Mouse (Mus musculus): ENCODE data around the gene Gm10273. TPM values are rescaled to one million over a fixed set of nuclear protein-coding genes. Genes with fewer than 3 reads are reported as not detected.
"Not testable (repeated sequence)": the region's sequence is repeated elsewhere in the genome, so short reads cannot be mapped to it uniquely, and the experiment has no call there.

Gene Gm10273
- polyA plus RNA-seq, 1 experiment: 15.9 TPM

GRCm38 (mm10) chr10:59378728-59379127, 16.7 kb upstream of the Gm10273 start:
- TF ChIP-seq POLR2A (IDR thresholded peaks at IDR 0.05; ENCODE audit: borderline replicate concordance, insufficient read depth, low read length) (no peak), CTCF (IDR thresholded peaks at IDR 0.05; ENCODE audit: borderline replicate concordance, insufficient read depth, low read depth, low read length) (peak; percentile 13; the same call in 1 of the 2 replicates)
- 94% methylated on average over 4 of the region's 4 CpGs for WGBS
- H3K4me1 ChIP-seq (ENCODE audit: control insufficient read depth, insufficient read depth, low read length): no peaks in the 10 kb centered on the region
- H3K27me3 ChIP-seq (ENCODE audit: control insufficient read depth, insufficient read depth, low read length): no peaks in the 10 kb centered on the region
- DNase-seq: no peak
- H3K4me3 ChIP-seq (replicated peaks; ENCODE audit: insufficient read depth, low read depth, low read length): no peak overlapping the region
- no peak overlapping the region for H3K27ac ChIP-seq (ENCODE audit: insufficient read depth, low read length)

GRCm38 (mm10) chr10:59379927-59380326, 15.5 kb upstream of the Gm10273 start:
- DNase-seq: no peak
- no peak overlapping the region for H3K4me3 ChIP-seq (replicated peaks; ENCODE audit: insufficient read depth, low read depth, low read length)
- no peak for TF ChIP-seq CTCF (IDR thresholded peaks at IDR 0.05; ENCODE audit: borderline replicate concordance, insufficient read depth, low read depth, low read length)
- TF ChIP-seq POLR2A (IDR thresholded peaks at IDR 0.05; ENCODE audit: borderline replicate concordance, insufficient read depth, low read length): no peak
- no peaks in the 10 kb centered on the region for H3K27me3 ChIP-seq (ENCODE audit: control insufficient read depth, insufficient read depth, low read length)
- 61% methylated on average over 3 of the region's 3 CpGs for WGBS
- no peaks in the 10 kb centered on the region for H3K4me1 ChIP-seq (ENCODE audit: control insufficient read depth, insufficient read depth, low read length)
- H3K27ac ChIP-seq (ENCODE audit: insufficient read depth, low read length): no peak overlapping the region

- no peak for DNase-seq
- H3K4me3 ChIP-seq (replicated peaks; ENCODE audit: insufficient read depth, low read depth, low read length): no peak overlapping the region
- H3K4me1 ChIP-seq (ENCODE audit: control insufficient read depth, insufficient read depth, low read length): no peaks in the 10 kb centered on the region
- H3K27me3 ChIP-seq (ENCODE audit: control insufficient read depth, insufficient read depth, low read length): no peaks in the 10 kb centered on the region
- WGBS: 43% methylated on average over 2 of the region's 2 CpGs
- no peak overlapping the region for H3K27ac ChIP-seq (ENCODE audit: insufficient read depth, low read length)
- no peak for TF ChIP-seq CTCF (IDR thresholded peaks at IDR 0.05; ENCODE audit: borderline replicate concordance, insufficient read depth, low read depth, low read length)
- TF ChIP-seq POLR2A (IDR thresholded peaks at IDR 0.05; ENCODE audit: borderline replicate concordance, insufficient read depth, low read length): no peak
Observed at GRCm38 (mm10) chr10:59380411-59380821, 15.0 kb upstream of the Gm10273 start.

GRCm38 (mm10) chr10:59381563-59381962, 13.9 kb upstream of the Gm10273 start:
- H3K4me1 ChIP-seq (ENCODE audit: control insufficient read depth, insufficient read depth, low read length); H3K4me3 ChIP-seq (replicated peaks; ENCODE audit: insufficient read depth, low read depth, low read length); H3K27ac ChIP-seq (ENCODE audit: insufficient read depth, low read length); H3K27me3 ChIP-seq (ENCODE audit: control insufficient read depth, insufficient read depth, low read length); DNase-seq: not testable (repeated sequence)
- 90% methylated on average over 7 of the region's 10 CpGs for WGBS

- no peak overlapping the region for H3K4me3 ChIP-seq (replicated peaks; ENCODE audit: insufficient read depth, low read depth, low read length)
- no peaks in the 10 kb centered on the region for H3K27me3 ChIP-seq (ENCODE audit: control insufficient read depth, insufficient read depth, low read length)
- H3K4me1 ChIP-seq (ENCODE audit: control insufficient read depth, insufficient read depth, low read length): 0 out of 2 replicates have a peak, but pooled peaks cover 3% of the 10 kb centered on the region
- DNase-seq: peak; percentile 73 to 85
- TF ChIP-seq CTCF (IDR thresholded peaks at IDR 0.05; ENCODE audit: borderline replicate concordance, insufficient read depth, low read depth, low read length) (no peak), POLR2A (IDR thresholded peaks at IDR 0.05; ENCODE audit: borderline replicate concordance, insufficient read depth, low read length) (no peak)
- H3K27ac ChIP-seq (ENCODE audit: insufficient read depth, low read length): no peak overlapping the region
- WGBS: 11% methylated on average over 8 of the region's 8 CpGs
Observed at GRCm38 (mm10) chr10:59386951-59387350, 8.5 kb upstream of the Gm10273 start.

- no peak for DNase-seq
- WGBS: 80% methylated on average over 3 of the region's 3 CpGs
- Histone ChIP-seq H3K4me1 (ENCODE audit: control insufficient read depth, insufficient read depth, low read length) (0 out of 2 replicates have a peak, but pooled peaks cover 3% of the 10 kb centered on the region), H3K27ac (ENCODE audit: insufficient read depth, low read length) (no peak overlapping the region), H3K4me3 (replicated peaks; ENCODE audit: insufficient read depth, low read depth, low read length) (no peak overlapping the region), H3K27me3 (ENCODE audit: control insufficient read depth, insufficient read depth, low read length) (no peaks in the 10 kb centered on the region)
- TF ChIP-seq CTCF (IDR thresholded peaks at IDR 0.05; ENCODE audit: borderline replicate concordance, insufficient read depth, low read depth, low read length) (no peak), POLR2A (IDR thresholded peaks at IDR 0.05; ENCODE audit: borderline replicate concordance, insufficient read depth, low read length) (no peak)
Observed at GRCm38 (mm10) chr10:59389652-59390051, 5.8 kb upstream of the Gm10273 start.

GRCm38 (mm10) chr10:59391907-59392306, 3.5 kb upstream of the Gm10273 start:
- 0 out of 2 replicates have a peak, but pooled peaks cover 3% of the 10 kb centered on the region for H3K4me1 ChIP-seq (ENCODE audit: control insufficient read depth, insufficient read depth, low read length)
- WGBS: 84% methylated on average over 4 of the region's 4 CpGs
- H3K27ac ChIP-seq (ENCODE audit: insufficient read depth, low read length): no peak overlapping the region
- H3K27me3 ChIP-seq (ENCODE audit: control insufficient read depth, insufficient read depth, low read length): no peaks in the 10 kb centered on the region
- TF ChIP-seq CTCF (IDR thresholded peaks at IDR 0.05; ENCODE audit: borderline replicate concordance, insufficient read depth, low read depth, low read length): no peak
- no peak for TF ChIP-seq POLR2A (IDR thresholded peaks at IDR 0.05; ENCODE audit: borderline replicate concordance, insufficient read depth, low read length)
- DNase-seq: no peak
- no peak overlapping the region for H3K4me3 ChIP-seq (replicated peaks; ENCODE audit: insufficient read depth, low read depth, low read length)

- 71% methylated on average over 21 of the region's 21 CpGs for WGBS
- H3K4me3 ChIP-seq (replicated peaks; ENCODE audit: insufficient read depth, low read depth, low read length): no peak within 1 kb of the TSS
- no peak within 1 kb of the TSS for H3K27ac ChIP-seq (ENCODE audit: insufficient read depth, low read length)
- no peaks in the 10 kb centered on the region; the same call in 1 of the 2 replicates for H3K27me3 ChIP-seq (ENCODE audit: control insufficient read depth, insufficient read depth, low read length)
- H3K4me1 ChIP-seq (ENCODE audit: control insufficient read depth, insufficient read depth, low read length): no peaks in the 10 kb centered on the region
- no peak for DNase-seq
- TF ChIP-seq POLR2A (IDR thresholded peaks at IDR 0.05; ENCODE audit: borderline replicate concordance, insufficient read depth, low read length): no peak
- no peak for TF ChIP-seq CTCF (IDR thresholded peaks at IDR 0.05; ENCODE audit: borderline replicate concordance, insufficient read depth, low read depth, low read length)
Observed at GRCm38 (mm10) chr10:59402899-59403792, 7.7 kb downstream of the Gm10273 start, which contains the start of gene Pla2g12b. Pla2g12b (plus strand) TSS chr10:59403660.
